Mouse (Mus musculus): ENCODE results near the gene Gsdme. TPM values are rescaled to one million over a fixed set of nuclear protein-coding genes. Genes with fewer than 3 reads are reported as not detected.
A peak's percentile ranks its signal among the peaks of the same experiment; 100 is the strongest.

The Gsdme gene
- total RNA-seq, 2 experiments from 2014 or later = 0.26 to 0.70 TPM

GRCm38 (mm10) chr6:50237963-50238362, 25.7 kb downstream of the Gsdme start:
- Histone ChIP-seq H3K27ac (no peak overlapping the region), H3K4me3 (no peak overlapping the region)
- no peak for TF ChIP-seq CTCF (IDR thresholded peaks at IDR 0.05)
- DNase-seq = no peak
- intact Hi-C loops (cut with DNase I) = no loop called here

- DNase-seq = no peak
- no peak for TF ChIP-seq CTCF (IDR thresholded peaks at IDR 0.05)
- intact Hi-C loops (cut with DNase I) = no loop called here
- H3K4me3 ChIP-seq = no peak overlapping the region
- H3K27ac ChIP-seq = no peak overlapping the region
Observed at GRCm38 (mm10) chr6:50232984-50233383, 30.7 kb downstream of the Gsdme start.

- H3K4me3 ChIP-seq = no peak overlapping the region
- TF ChIP-seq CTCF (IDR thresholded peaks at IDR 0.05) = no peak
- H3K27ac ChIP-seq = no peak overlapping the region
- no peak for DNase-seq
- intact Hi-C loops (cut with DNase I) = no loop called here
Observed at GRCm38 (mm10) chr6:50231288-50231687, 32.4 kb downstream of the Gsdme start.

GRCm38 (mm10) chr6:50228180-50228579, 35.5 kb downstream of the Gsdme start:
- intact Hi-C loops (cut with DNase I) = no loop called here
- no peak for DNase-seq
- no peak overlapping the region for H3K4me3 ChIP-seq
- H3K27ac ChIP-seq = no peak overlapping the region
- no peak for TF ChIP-seq CTCF (IDR thresholded peaks at IDR 0.05)

- Histone ChIP-seq H3K4me3 (no peak overlapping the region), H3K27ac (no peak overlapping the region)
- DNase-seq = no peak
- no peak for TF ChIP-seq CTCF (IDR thresholded peaks at IDR 0.05)
- intact Hi-C loops (cut with DNase I) = no loop called here
Observed at GRCm38 (mm10) chr6:50225232-50225631, 38.4 kb downstream of the Gsdme start.

- DNase-seq = no peak
- no peak for TF ChIP-seq CTCF (IDR thresholded peaks at IDR 0.05)
- intact Hi-C loops (cut with DNase I) = no loop called here
Observed at GRCm38 (mm10) chr6:50223606-50224005, 40.1 kb downstream of the Gsdme start.

GRCm38 (mm10) chr6:50222986-50223385, 40.7 kb downstream of the Gsdme start:
- no peak overlapping the region for H3K4me3 ChIP-seq
- TF ChIP-seq CTCF (IDR thresholded peaks at IDR 0.05) = no peak
- intact Hi-C loops (cut with DNase I) = no loop called here
- DNase-seq = no peak
- no peak overlapping the region for H3K27ac ChIP-seq

More at GRCm38 (mm10) chr6:50223606-50224005, 40.1 kb downstream of the Gsdme start:
- Histone ChIP-seq H3K27ac (no peak overlapping the region), H3K4me3 (no peak overlapping the region)

- no peak for DNase-seq
- Histone ChIP-seq H3K27ac (no peak overlapping the region), H3K4me3 (no peak overlapping the region)
- intact Hi-C loops (cut with DNase I) = no loop called here
- TF ChIP-seq CTCF (IDR thresholded peaks at IDR 0.05) = no peak
Observed at GRCm38 (mm10) chr6:50222351-50222750, 41.3 kb downstream of the Gsdme start.

GRCm38 (mm10) chr6:50220863-50221262, 42.8 kb downstream of the Gsdme start:
- Histone ChIP-seq H3K4me3 (no peak overlapping the region), H3K27ac (no peak overlapping the region)
- TF ChIP-seq CTCF (IDR thresholded peaks at IDR 0.05) = peak; percentile 84
- peak; percentile 65 for DNase-seq
- intact Hi-C loops (cut with DNase I) = loop anchor here (1.0 kb wide), 1 partner anchor 110 kb away; no protein-coding TSS in a partner anchor

GRCm38 (mm10) chr6:50219066-50219465, 44.6 kb downstream of the Gsdme start:
- no peak for DNase-seq
- no peak for TF ChIP-seq CTCF (IDR thresholded peaks at IDR 0.05)
- Histone ChIP-seq H3K27ac (no peak overlapping the region), H3K4me3 (no peak overlapping the region)
- intact Hi-C loops (cut with DNase I) = no loop called here

- no peak for DNase-seq
- Histone ChIP-seq H3K27ac (no peak overlapping the region), H3K4me3 (no peak overlapping the region)
- TF ChIP-seq CTCF (IDR thresholded peaks at IDR 0.05) = no peak
- intact Hi-C loops (cut with DNase I) = no loop called here
Observed at GRCm38 (mm10) chr6:50218628-50219027, 45.0 kb downstream of the Gsdme start.

- no peak for DNase-seq
- intact Hi-C loops (cut with DNase I) = no loop called here
- no peak overlapping the region for H3K4me3 ChIP-seq
- no peak for TF ChIP-seq CTCF (IDR thresholded peaks at IDR 0.05)
- H3K27ac ChIP-seq = no peak overlapping the region
Observed at GRCm38 (mm10) chr6:50215986-50216385, 47.7 kb downstream of the Gsdme start.

GRCm38 (mm10) chr6:50215373-50215745, 48.3 kb downstream of the Gsdme start:
- DNase-seq = no peak

GRCm38 (mm10) chr6:50214711-50215372, 48.8 kb downstream of the Gsdme start:
- intact Hi-C loops (cut with DNase I) = no loop called here
- Histone ChIP-seq H3K27ac (no peak overlapping the region), H3K4me3 (no peak overlapping the region)
- TF ChIP-seq CTCF (IDR thresholded peaks at IDR 0.05) = no peak
- no peak for DNase-seq

More at GRCm38 (mm10) chr6:50215373-50215745, 48.3 kb downstream of the Gsdme start:
- intact Hi-C loops (cut with DNase I) = no loop called here
- Histone ChIP-seq H3K4me3 (no peak overlapping the region), H3K27ac (no peak overlapping the region)
- TF ChIP-seq CTCF (IDR thresholded peaks at IDR 0.05) = no peak

Measured in gastrocnemius, adult 2 months (tissue).